Mouse (Mus musculus): ENCODE measurements around the gene Zkscan6. TPM values are rescaled to one million over a fixed set of nuclear protein-coding genes. Genes with fewer than 3 reads are reported as not detected.
A peak's percentile ranks its signal among the peaks of the same experiment; 100 is the strongest.

Gene Zkscan6
- polyA plus RNA-seq, 2 experiments: 7.7 to 14.5 TPM

- Histone ChIP-seq H3K36me3 (ENCODE audit: control insufficient read depth, insufficient read depth, low read length) (peaks cover 40% of the 10 kb centered on the region), H3K4me2 (replicated peaks; ENCODE audit: low read depth, low read length, severe bottlenecking) (no peak overlapping the region), H3K4me1 (ENCODE audit: control insufficient read depth, insufficient read depth, low read length) (0 out of 2 replicates have a peak, but pooled peaks cover 2% of the 10 kb centered on the region), H3K27ac (replicated peaks; ENCODE audit: low read depth, low read length) (no peak overlapping the region), H3K27me3 (ENCODE audit: control insufficient read depth, insufficient read depth, low read length) (no peaks in the 10 kb centered on the region), H3K9ac (ENCODE audit: low read depth, low read length, severe bottlenecking) (no peak overlapping the region), H3K9me3 (ENCODE audit: control insufficient read depth, low read length) (no peaks in the 10 kb centered on the region), H3K4me3 (replicated peaks; ENCODE audit: low read length) (no peak overlapping the region)
- peak; percentile 67; the same call in 1 of the 2 replicates for ATAC-seq (ENCODE audit: low FRiP score, low read depth)
- peak; percentile 80 for DNase-seq (ENCODE audit: low spot score)
- no peak for TF ChIP-seq POLR2A (IDR thresholded peaks at IDR 0.05; ENCODE audit: borderline replicate concordance, extremely low read depth, insufficient read depth, insufficient read length)
- 9% methylated on average over 7 of the region's 7 CpGs for WGBS
These were observed 13.9 kb downstream of the Zkscan6 start for GRCm38 (mm10) chr11:65820877-65821276.

GRCm38 (mm10) chr11:65824556-65824955 lies 17.6 kb downstream of the Zkscan6 start:
- ATAC-seq (ENCODE audit: low FRiP score, low read depth) (no peak), DNase-seq (ENCODE audit: low spot score) (no peak)
- Histone ChIP-seq H3K9ac (ENCODE audit: low read depth, low read length, severe bottlenecking) (no peak overlapping the region), H3K27ac (replicated peaks; ENCODE audit: low read depth, low read length) (no peak overlapping the region), H3K36me3 (ENCODE audit: control insufficient read depth, insufficient read depth, low read length) (peaks cover 57% of the 10 kb centered on the region), H3K4me1 (ENCODE audit: control insufficient read depth, insufficient read depth, low read length) (no peaks in the 10 kb centered on the region), H3K27me3 (ENCODE audit: control insufficient read depth, insufficient read depth, low read length) (no peaks in the 10 kb centered on the region), H3K4me2 (replicated peaks; ENCODE audit: low read depth, low read length, severe bottlenecking) (no peak overlapping the region), H3K4me3 (replicated peaks; ENCODE audit: low read length) (no peak overlapping the region), H3K9me3 (ENCODE audit: control insufficient read depth, low read length) (no peaks in the 10 kb centered on the region)
- 69% methylated on average over 3 of the region's 3 CpGs for WGBS
- no peak for TF ChIP-seq POLR2A (IDR thresholded peaks at IDR 0.05; ENCODE audit: borderline replicate concordance, extremely low read depth, insufficient read depth, insufficient read length)

GRCm38 (mm10) chr11:65838999-65839398 lies 32.0 kb downstream of the Zkscan6 start:
- H3K4me2 ChIP-seq (replicated peaks; ENCODE audit: low read depth, low read length, severe bottlenecking): no peak overlapping the region
- no peaks in the 10 kb centered on the region for H3K4me1 ChIP-seq (ENCODE audit: control insufficient read depth, insufficient read depth, low read length)
- H3K9ac ChIP-seq (ENCODE audit: low read depth, low read length, severe bottlenecking): no peak overlapping the region
- no peaks in the 10 kb centered on the region for H3K27me3 ChIP-seq (ENCODE audit: control insufficient read depth, insufficient read depth, low read length)
- WGBS: 60% methylated on average over 8 of the region's 8 CpGs
- H3K9me3 ChIP-seq (ENCODE audit: control insufficient read depth, low read length): no peaks in the 10 kb centered on the region
- H3K36me3 ChIP-seq (ENCODE audit: control insufficient read depth, insufficient read depth, low read length): no peaks in the 10 kb centered on the region
- ATAC-seq (ENCODE audit: low FRiP score, low read depth): no peak
- H3K4me3 ChIP-seq (replicated peaks; ENCODE audit: low read length): no peak overlapping the region
- no peak overlapping the region for H3K27ac ChIP-seq (replicated peaks; ENCODE audit: low read depth, low read length)
- DNase-seq (ENCODE audit: low spot score): no peak
- no peak for TF ChIP-seq POLR2A (IDR thresholded peaks at IDR 0.05; ENCODE audit: borderline replicate concordance, extremely low read depth, insufficient read depth, insufficient read length)

- no peaks in the 10 kb centered on the region for H3K9me3 ChIP-seq (ENCODE audit: control insufficient read depth, low read length)
- H3K27ac ChIP-seq (replicated peaks; ENCODE audit: low read depth, low read length): no peak overlapping the region
- no peaks in the 10 kb centered on the region for H3K27me3 ChIP-seq (ENCODE audit: control insufficient read depth, insufficient read depth, low read length)
- H3K36me3 ChIP-seq (ENCODE audit: control insufficient read depth, insufficient read depth, low read length): no peaks in the 10 kb centered on the region
- 54% methylated on average over 5 of the region's 5 CpGs for WGBS
- no peak overlapping the region for H3K4me2 ChIP-seq (replicated peaks; ENCODE audit: low read depth, low read length, severe bottlenecking)
- no peak for DNase-seq (ENCODE audit: low spot score)
- no peak overlapping the region for H3K9ac ChIP-seq (ENCODE audit: low read depth, low read length, severe bottlenecking)
- ATAC-seq (ENCODE audit: low FRiP score, low read depth): no peak
- H3K4me1 ChIP-seq (ENCODE audit: control insufficient read depth, insufficient read depth, low read length): no peaks in the 10 kb centered on the region
- no peak overlapping the region for H3K4me3 ChIP-seq (replicated peaks; ENCODE audit: low read length)
- TF ChIP-seq POLR2A (IDR thresholded peaks at IDR 0.05; ENCODE audit: borderline replicate concordance, extremely low read depth, insufficient read depth, insufficient read length): no peak
These were observed 39.5 kb downstream of the Zkscan6 start for GRCm38 (mm10) chr11:65846446-65846845.

GRCm38 (mm10) chr11:65852066-65852465 lies 45.1 kb downstream of the Zkscan6 start:
- no peak overlapping the region for H3K27ac ChIP-seq (replicated peaks; ENCODE audit: low read depth, low read length)
- no peak for ATAC-seq (ENCODE audit: low FRiP score, low read depth)
- no peaks in the 10 kb centered on the region for H3K36me3 ChIP-seq (ENCODE audit: control insufficient read depth, insufficient read depth, low read length)
- no peaks in the 10 kb centered on the region for H3K27me3 ChIP-seq (ENCODE audit: control insufficient read depth, insufficient read depth, low read length)
- no peak overlapping the region for H3K4me2 ChIP-seq (replicated peaks; ENCODE audit: low read depth, low read length, severe bottlenecking)
- 18% methylated on average over 1 of the region's 1 CpGs for WGBS
- H3K9me3 ChIP-seq (ENCODE audit: control insufficient read depth, low read length): no peaks in the 10 kb centered on the region
- no peak for TF ChIP-seq POLR2A (IDR thresholded peaks at IDR 0.05; ENCODE audit: borderline replicate concordance, extremely low read depth, insufficient read depth, insufficient read length)
- DNase-seq (ENCODE audit: low spot score): no peak
- no peak overlapping the region for H3K9ac ChIP-seq (ENCODE audit: low read depth, low read length, severe bottlenecking)
- no peak overlapping the region for H3K4me3 ChIP-seq (replicated peaks; ENCODE audit: low read length)
- H3K4me1 ChIP-seq (ENCODE audit: control insufficient read depth, insufficient read depth, low read length): no peaks in the 10 kb centered on the region

GRCm38 (mm10) chr11:65861476-65861875 lies 54.5 kb downstream of the Zkscan6 start:
- DNase-seq (ENCODE audit: low spot score) (no peak), ATAC-seq (ENCODE audit: low FRiP score, low read depth) (no peak)
- no peak overlapping the region for H3K9ac ChIP-seq (ENCODE audit: low read depth, low read length, severe bottlenecking)
- H3K36me3 ChIP-seq (ENCODE audit: control insufficient read depth, insufficient read depth, low read length): no peaks in the 10 kb centered on the region
- H3K4me3 ChIP-seq (replicated peaks; ENCODE audit: low read length): no peak overlapping the region
- no peaks in the 10 kb centered on the region for H3K4me1 ChIP-seq (ENCODE audit: control insufficient read depth, insufficient read depth, low read length)
- H3K9me3 ChIP-seq (ENCODE audit: control insufficient read depth, low read length): no peaks in the 10 kb centered on the region
- 41% methylated on average over 4 of the region's 4 CpGs for WGBS
- TF ChIP-seq POLR2A (IDR thresholded peaks at IDR 0.05; ENCODE audit: borderline replicate concordance, extremely low read depth, insufficient read depth, insufficient read length): no peak
- H3K27me3 ChIP-seq (ENCODE audit: control insufficient read depth, insufficient read depth, low read length): no peaks in the 10 kb centered on the region
- no peak overlapping the region for H3K4me2 ChIP-seq (replicated peaks; ENCODE audit: low read depth, low read length, severe bottlenecking)
- H3K27ac ChIP-seq (replicated peaks; ENCODE audit: low read depth, low read length): no peak overlapping the region

All from limb, embryonic 14.5 days (tissue).